Mouse (Mus musculus): ENCODE measurements around the gene Nrip1. TPM values are rescaled to one million over a fixed set of nuclear protein-coding genes. Genes with fewer than 3 reads are reported as not detected.

Nrip1 gene
- total and polyA plus RNA-seq, 2 experiments from 2014 or later: 26.5 to 30.0 TPM

GRCm38 (mm10) chr16:76316940-76317822 is 56.4 kb downstream of the Nrip1 start:
- no peaks in the 10 kb centered on the region for H3K9me3 ChIP-seq (ENCODE audit: low read length)
- H3K27me3 ChIP-seq (ENCODE audit: insufficient read depth, low read length): no peaks in the 10 kb centered on the region
- peaks cover 19% of the 10 kb centered on the region for H3K4me1 ChIP-seq (ENCODE audit: insufficient read depth, low read length)
- H3K4me3 ChIP-seq (ENCODE audit: low read length): no peak overlapping the region
- H3K27ac ChIP-seq: no peak overlapping the region
- ATAC-seq: no peak
- H3K4me2 ChIP-seq (ENCODE audit: low read depth, low read length): no peak overlapping the region
- WGBS: 82% methylated on average over 22 of the region's 22 CpGs
- no peak for DNase-seq (ENCODE audit: low spot score)
- no peak overlapping the region for H3K9ac ChIP-seq (replicated peaks; ENCODE audit: low read length)
- TF ChIP-seq CTCF (IDR thresholded peaks at IDR 0.05; ENCODE audit: low read depth): no peak
- no peaks in the 10 kb centered on the region for H3K36me3 ChIP-seq (ENCODE audit: insufficient read depth, low read length)

- no peaks in the 10 kb centered on the region for H3K36me3 ChIP-seq (ENCODE audit: insufficient read depth, low read length)
- H3K27ac ChIP-seq: no peak overlapping the region
- ATAC-seq (no peak), DNase-seq (ENCODE audit: low spot score) (no peak)
- H3K9me3 ChIP-seq (ENCODE audit: low read length): no peaks in the 10 kb centered on the region
- 93% methylated on average over 3 of the region's 3 CpGs for WGBS
- no peak overlapping the region for H3K4me3 ChIP-seq (ENCODE audit: low read length)
- no peak overlapping the region for H3K4me2 ChIP-seq (ENCODE audit: low read depth, low read length)
- H3K9ac ChIP-seq (replicated peaks; ENCODE audit: low read length): no peak overlapping the region
- H3K4me1 ChIP-seq (ENCODE audit: insufficient read depth, low read length): peaks cover 11% of the 10 kb centered on the region
- H3K27me3 ChIP-seq (ENCODE audit: insufficient read depth, low read length): no peaks in the 10 kb centered on the region
- no peak for TF ChIP-seq CTCF (IDR thresholded peaks at IDR 0.05; ENCODE audit: low read depth)
These were observed 58.0 kb downstream of the Nrip1 start for GRCm38 (mm10) chr16:76315642-76316041.

GRCm38 (mm10) chr16:76314013-76314950 is 59.3 kb downstream of the Nrip1 start:
- H3K4me2 ChIP-seq (ENCODE audit: low read depth, low read length): no peak overlapping the region
- no peak overlapping the region for H3K27ac ChIP-seq
- no peak for TF ChIP-seq CTCF (IDR thresholded peaks at IDR 0.05; ENCODE audit: low read depth)
- no peaks in the 10 kb centered on the region for H3K36me3 ChIP-seq (ENCODE audit: insufficient read depth, low read length)
- H3K9me3 ChIP-seq (ENCODE audit: low read length): no peaks in the 10 kb centered on the region
- DNase-seq (ENCODE audit: low spot score): no peak
- 84% methylated on average over 12 of the region's 12 CpGs for WGBS
- peaks cover 6% of the 10 kb centered on the region; the same call in 1 of the 2 replicates for H3K4me1 ChIP-seq (ENCODE audit: insufficient read depth, low read length)
- ATAC-seq: no peak
- H3K27me3 ChIP-seq (ENCODE audit: insufficient read depth, low read length): no peaks in the 10 kb centered on the region
- H3K4me3 ChIP-seq (ENCODE audit: low read length): no peak overlapping the region
- H3K9ac ChIP-seq (replicated peaks; ENCODE audit: low read length): no peak overlapping the region

- no peak overlapping the region for H3K4me2 ChIP-seq (ENCODE audit: low read depth, low read length)
- TF ChIP-seq CTCF (IDR thresholded peaks at IDR 0.05; ENCODE audit: low read depth): no peak
- H3K4me1 ChIP-seq (ENCODE audit: insufficient read depth, low read length): no peaks in the 10 kb centered on the region
- H3K27ac ChIP-seq: no peak overlapping the region
- ATAC-seq (no peak), DNase-seq (ENCODE audit: low spot score) (no peak)
- H3K36me3 ChIP-seq (ENCODE audit: insufficient read depth, low read length): no peaks in the 10 kb centered on the region
- H3K27me3 ChIP-seq (ENCODE audit: insufficient read depth, low read length): no peaks in the 10 kb centered on the region
- no peak overlapping the region for H3K9ac ChIP-seq (replicated peaks; ENCODE audit: low read length)
- H3K4me3 ChIP-seq (ENCODE audit: low read length): no peak overlapping the region
- H3K9me3 ChIP-seq (ENCODE audit: low read length): no peaks in the 10 kb centered on the region
- 32% methylated on average over 1 of the region's 1 CpGs for WGBS
These were observed 60.7 kb downstream of the Nrip1 start for GRCm38 (mm10) chr16:76312887-76313420.

- Histone ChIP-seq H3K9me3 (ENCODE audit: low read length) (no peaks in the 10 kb centered on the region), H3K4me3 (ENCODE audit: low read length) (no peak overlapping the region), H3K4me2 (ENCODE audit: low read depth, low read length) (no peak overlapping the region), H3K27me3 (ENCODE audit: insufficient read depth, low read length) (no peaks in the 10 kb centered on the region), H3K36me3 (ENCODE audit: insufficient read depth, low read length) (no peaks in the 10 kb centered on the region), H3K9ac (replicated peaks; ENCODE audit: low read length) (no peak overlapping the region), H3K4me1 (ENCODE audit: insufficient read depth, low read length) (no peaks in the 10 kb centered on the region), H3K27ac (no peak overlapping the region)
- ATAC-seq (no peak), DNase-seq (ENCODE audit: low spot score) (no peak)
- TF ChIP-seq CTCF (IDR thresholded peaks at IDR 0.05; ENCODE audit: low read depth): no peak
- whole genome bisulfite sequencing: 89% methylated on average over 2 of the region's 2 CpGs
These were observed 62.8 kb downstream of the Nrip1 start for GRCm38 (mm10) chr16:76310791-76311190.

- no peak for TF ChIP-seq CTCF (IDR thresholded peaks at IDR 0.05; ENCODE audit: low read depth)
- 70% methylated on average over 8 of the region's 8 CpGs for WGBS
- Histone ChIP-seq H3K36me3 (ENCODE audit: insufficient read depth, low read length) (no peaks in the 10 kb centered on the region), H3K9ac (replicated peaks; ENCODE audit: low read length) (no peak overlapping the region), H3K27ac (no peak overlapping the region), H3K4me2 (ENCODE audit: low read depth, low read length) (no peak overlapping the region), H3K27me3 (ENCODE audit: insufficient read depth, low read length) (no peaks in the 10 kb centered on the region), H3K4me1 (ENCODE audit: insufficient read depth, low read length) (no peaks in the 10 kb centered on the region), H3K9me3 (ENCODE audit: low read length) (no peaks in the 10 kb centered on the region), H3K4me3 (ENCODE audit: low read length) (no peak overlapping the region)
- no peak for ATAC-seq
- no peak for DNase-seq (ENCODE audit: low spot score)
These were observed 63.3 kb downstream of the Nrip1 start for GRCm38 (mm10) chr16:76310286-76310685.
